Mouse (Mus musculus): ENCODE data around the gene Abhd16a. TPM values are rescaled to one million over a fixed set of nuclear protein-coding genes. Genes with fewer than 3 reads are reported as not detected.
A peak's percentile ranks its signal among the peaks of the same experiment; 100 is the strongest.

Abhd16a gene
- 113 and 115 TPM in 2 replicates for polyA plus RNA-seq (2015; fragmentation: Nextera tagmentation; extraction: Ambion mirVana)

GRCm38 (mm10) chr17:35088825-35089644, at the start of gene Abhd16a:
TSS of gene Abhd16a (plus strand) at chr17:35089263.
- Histone ChIP-seq H3K4me3 (ENCODE audit: low read length) (peak within 1 kb of the TSS; percentile 68), H3K27me3 (replicated peaks; ENCODE audit: control insufficient read depth, insufficient read depth, low read length) (0 out of 2 replicates have a peak, but pooled peaks cover 2% of the 10 kb centered on the region), H3K4me1 (ENCODE audit: control insufficient read depth, insufficient read depth, low read depth, low read length) (peaks cover 8% of the 10 kb centered on the region), H3K9ac (ENCODE audit: low read depth, low read length) (peak within 1 kb of the TSS; percentile 95), H3K9me3 (ENCODE audit: control insufficient read depth, low read length) (no peaks in the 10 kb centered on the region), H3K4me2 (ENCODE audit: low read length) (peak within 1 kb of the TSS; percentile 71), H3K27ac (ENCODE audit: low read depth, low read length) (peak within 1 kb of the TSS; percentile 99), H3K36me3 (ENCODE audit: control insufficient read depth, insufficient read depth, low read length) (peaks cover 14% of the 10 kb centered on the region)
- peak; percentile 98 for ATAC-seq
- WGBS, result 5% methylated on average over 38 of the region's 67 CpGs

- ATAC-seq, result no peak
- Histone ChIP-seq H3K4me3 (ENCODE audit: low read length) (no peak overlapping the region), H3K9me3 (ENCODE audit: control insufficient read depth, low read length) (no peaks in the 10 kb centered on the region), H3K4me1 (ENCODE audit: control insufficient read depth, insufficient read depth, low read depth, low read length) (no peaks in the 10 kb centered on the region), H3K9ac (ENCODE audit: low read depth, low read length) (no peak overlapping the region), H3K36me3 (ENCODE audit: control insufficient read depth, insufficient read depth, low read length) (no peaks in the 10 kb centered on the region), H3K27me3 (replicated peaks; ENCODE audit: control insufficient read depth, insufficient read depth, low read length) (no peaks in the 10 kb centered on the region), H3K27ac (ENCODE audit: low read depth, low read length) (no peak overlapping the region), H3K4me2 (ENCODE audit: low read length) (no peak overlapping the region)
- 92% methylated on average over 4 of the region's 4 CpGs for WGBS
Observed at GRCm38 (mm10) chr17:35043794-35044193, 45.3 kb upstream of the Abhd16a start.

- H3K4me1 ChIP-seq (ENCODE audit: control insufficient read depth, insufficient read depth, low read depth, low read length), result peaks cover 4% of the 10 kb centered on the region
- no peak overlapping the region for H3K27ac ChIP-seq (ENCODE audit: low read depth, low read length)
- no peaks in the 10 kb centered on the region for H3K9me3 ChIP-seq (ENCODE audit: control insufficient read depth, low read length)
- peak overlapping the region; percentile 96 for H3K4me2 ChIP-seq (ENCODE audit: low read length)
- no peaks in the 10 kb centered on the region for H3K36me3 ChIP-seq (ENCODE audit: control insufficient read depth, insufficient read depth, low read length)
- no peak overlapping the region; the same call in 1 of the 2 replicates for H3K4me3 ChIP-seq (ENCODE audit: low read length)
- no peaks in the 10 kb centered on the region for H3K27me3 ChIP-seq (replicated peaks; ENCODE audit: control insufficient read depth, insufficient read depth, low read length)
- 89% methylated on average over 7 of the region's 7 CpGs for WGBS
- H3K9ac ChIP-seq (ENCODE audit: low read depth, low read length), result no peak overlapping the region
- no peak for ATAC-seq
Observed at GRCm38 (mm10) chr17:35044904-35045806, 43.9 kb upstream of the Abhd16a start.

- peaks cover 5% of the 10 kb centered on the region for H3K4me1 ChIP-seq (ENCODE audit: control insufficient read depth, insufficient read depth, low read depth, low read length)
- ATAC-seq, result peak; percentile 78
- H3K27me3 ChIP-seq (replicated peaks; ENCODE audit: control insufficient read depth, insufficient read depth, low read length), result no peaks in the 10 kb centered on the region
- 4% methylated on average over 36 of the region's 48 CpGs for WGBS
- peak overlapping the region; percentile 63 for H3K4me3 ChIP-seq (ENCODE audit: low read length)
- no peaks in the 10 kb centered on the region for H3K9me3 ChIP-seq (ENCODE audit: control insufficient read depth, low read length)
- peak overlapping the region; percentile 73 for H3K27ac ChIP-seq (ENCODE audit: low read depth, low read length)
- H3K4me2 ChIP-seq (ENCODE audit: low read length), result peak overlapping the region; percentile 96
- peak overlapping the region; percentile 80 for H3K9ac ChIP-seq (ENCODE audit: low read depth, low read length)
- no peaks in the 10 kb centered on the region for H3K36me3 ChIP-seq (ENCODE audit: control insufficient read depth, insufficient read depth, low read length)
Observed at GRCm38 (mm10) chr17:35045807-35046680, 43.0 kb upstream of the Abhd16a start.

GRCm38 (mm10) chr17:35046681-35047455, 42.2 kb upstream of the Abhd16a start, which contains the start of gene Msh5:
TSS of gene Msh5 (minus strand) at chr17:35046745.
- H3K27me3 ChIP-seq (replicated peaks; ENCODE audit: control insufficient read depth, insufficient read depth, low read length), result no peaks in the 10 kb centered on the region
- no peaks in the 10 kb centered on the region for H3K9me3 ChIP-seq (ENCODE audit: control insufficient read depth, low read length)
- H3K4me3 ChIP-seq (ENCODE audit: low read length), result peak within 1 kb of the TSS; percentile 63
- H3K27ac ChIP-seq (ENCODE audit: low read depth, low read length), result peak within 1 kb of the TSS; percentile 73
- H3K9ac ChIP-seq (ENCODE audit: low read depth, low read length), result peak within 1 kb of the TSS; percentile 80
- WGBS, result 4% methylated on average over 33 of the region's 33 CpGs
- peak; percentile 99 for ATAC-seq
- H3K4me2 ChIP-seq (ENCODE audit: low read length), result peak within 1 kb of the TSS; percentile 96
- H3K4me1 ChIP-seq (ENCODE audit: control insufficient read depth, insufficient read depth, low read depth, low read length), result peaks cover 10% of the 10 kb centered on the region
- H3K36me3 ChIP-seq (ENCODE audit: control insufficient read depth, insufficient read depth, low read length), result no peaks in the 10 kb centered on the region

- Histone ChIP-seq H3K36me3 (ENCODE audit: control insufficient read depth, insufficient read depth, low read length) (no peaks in the 10 kb centered on the region), H3K27ac (ENCODE audit: low read depth, low read length) (peak overlapping the region; percentile 13; the same call in 1 of the 2 replicates), H3K27me3 (replicated peaks; ENCODE audit: control insufficient read depth, insufficient read depth, low read length) (no peaks in the 10 kb centered on the region), H3K4me2 (ENCODE audit: low read length) (no peak overlapping the region), H3K4me3 (ENCODE audit: low read length) (no peak overlapping the region), H3K4me1 (ENCODE audit: control insufficient read depth, insufficient read depth, low read depth, low read length) (peaks cover 10% of the 10 kb centered on the region), H3K9ac (ENCODE audit: low read depth, low read length) (no peak overlapping the region), H3K9me3 (ENCODE audit: control insufficient read depth, low read length) (no peaks in the 10 kb centered on the region)
- 65% methylated on average over 1 of the region's 1 CpGs for WGBS
- no peak for ATAC-seq
Observed at GRCm38 (mm10) chr17:35047688-35048087, 41.4 kb upstream of the Abhd16a start.

- H3K9me3 ChIP-seq (ENCODE audit: control insufficient read depth, low read length), result no peaks in the 10 kb centered on the region
- no peak overlapping the region for H3K4me2 ChIP-seq (ENCODE audit: low read length)
- H3K36me3 ChIP-seq (ENCODE audit: control insufficient read depth, insufficient read depth, low read length), result no peaks in the 10 kb centered on the region
- WGBS, result 42% methylated on average over 11 of the region's 11 CpGs
- no peaks in the 10 kb centered on the region for H3K27me3 ChIP-seq (replicated peaks; ENCODE audit: control insufficient read depth, insufficient read depth, low read length)
- peak overlapping the region; percentile 13; the same call in 1 of the 2 replicates for H3K27ac ChIP-seq (ENCODE audit: low read depth, low read length)
- no peak overlapping the region for H3K9ac ChIP-seq (ENCODE audit: low read depth, low read length)
- H3K4me3 ChIP-seq (ENCODE audit: low read length), result no peak overlapping the region
- no peak for ATAC-seq
- H3K4me1 ChIP-seq (ENCODE audit: control insufficient read depth, insufficient read depth, low read depth, low read length), result peaks cover 10% of the 10 kb centered on the region
Observed at GRCm38 (mm10) chr17:35048149-35048931, 40.7 kb upstream of the Abhd16a start.

Measured in hindbrain, embryonic 16.5 days (tissue).